In genomic region chr13:51315008-51315778, GRCm38 (mm10) we compare ENCODE assay signal across 8 mouse cellular contexts.
A peak's percentile ranks its signal among the peaks of the same experiment; 100 is the strongest.
DNase-seq lines count a peak whose midpoint lies in the region; ATAC-seq and TF ChIP-seq lines count a peak whose summit lies in the region.
"Had no signal": no experiment of that assay in that cellular context is flagged by ENCODE, and none has a peak within 500 bp of the region (broad histone marks: within the 10 kb centered on the region; RNA-seq: fewer than 3 reads in every experiment).

No protein-coding gene starts in this region.

- no peak overlapping the region for H3K9ac ChIP-seq in lung, embryonic 15.5 days
- H3K9ac ChIP-seq in hindbrain, postnatal 0 days (replicated peaks; ENCODE audit: low read length), result no peak overlapping the region

- H3K9me3 ChIP-seq in lung, embryonic 15.5 days, result no peaks in the 10 kb centered on the region
- peaks cover 9% of the 10 kb centered on the region for H3K9me3 ChIP-seq in forebrain, embryonic 10.5 days
- no peaks in the 10 kb centered on the region for H3K9me3 ChIP-seq in hindbrain, postnatal 0 days (ENCODE audit: low read length)

- H3K4me3 ChIP-seq in lung, embryonic 15.5 days, result no peak overlapping the region
- no peak overlapping the region for H3K4me3 ChIP-seq in lung, adult 2 months (replicated peaks; ENCODE audit: extremely low read depth, low read depth, low read length)
- peak overlapping the region; percentile 11; the same call in 1 of the 2 replicates for H3K4me3 ChIP-seq in forebrain, embryonic 10.5 days
- H3K4me3 ChIP-seq in hindbrain, postnatal 0 days (ENCODE audit: low read length), result no peak overlapping the region

- TF ChIP-seq CTCF in lung, adult 2 months (IDR thresholded peaks at IDR 0.05; ENCODE audit: insufficient read depth, low read length), result no peak
- TF ChIP-seq CTCF in hindbrain, postnatal 0 days (IDR thresholded peaks at IDR 0.05; ENCODE audit: low read depth), result no peak

- ATAC-seq in lung, embryonic 15.5 days (ENCODE audit: borderline replicate concordance, extremely low read depth, low FRiP score, low TSS enrichment), result peak; percentile 53
- ATAC-seq in hindbrain, postnatal 0 days, result no peak; the same call in 1 of the 2 replicates
- peak; percentile 30; the same call in 1 of the 2 replicates for ATAC-seq in neutrophil, adult 5-6 weeks (ENCODE audit: extremely low read depth, insufficient number of reproducible peaks, low FRiP score, poor library complexity, severe bottlenecking)

- H3K4me2 ChIP-seq in lung, embryonic 15.5 days, result no peak overlapping the region
- H3K4me2 ChIP-seq in hindbrain, postnatal 0 days (ENCODE audit: low read depth, low read length), result no peak overlapping the region

- H3K4me1 ChIP-seq in lung, embryonic 15.5 days, result peaks cover 52% of the 10 kb centered on the region
- H3K4me1 ChIP-seq in lung, adult 2 months (ENCODE audit: control insufficient read depth, insufficient read depth, low read length), result 0 out of 2 replicates have a peak, but pooled peaks cover 5% of the 10 kb centered on the region
- peaks cover 66% of the 10 kb centered on the region for H3K4me1 ChIP-seq in forebrain, embryonic 10.5 days
- peaks cover 13% of the 10 kb centered on the region; the same call in 1 of the 2 replicates for H3K4me1 ChIP-seq in hindbrain, postnatal 0 days (ENCODE audit: insufficient read depth, low read length)

- TF ChIP-seq POLR2A in lung, adult 2 months (IDR thresholded peaks at IDR 0.05; ENCODE audit: borderline replicate concordance, extremely low read depth, low read depth, low read length), result no peak

- H3K27me3 ChIP-seq in lung, embryonic 15.5 days, result no peaks in the 10 kb centered on the region
- H3K27me3 ChIP-seq in forebrain, embryonic 10.5 days (ENCODE audit: poor library complexity, severe bottlenecking), result no peaks in the 10 kb centered on the region
- H3K27me3 ChIP-seq in hindbrain, postnatal 0 days (ENCODE audit: insufficient read depth, low read length), result no peaks in the 10 kb centered on the region

- H3K27ac ChIP-seq in lung, embryonic 15.5 days, result peak overlapping the region; percentile 91
- H3K27ac ChIP-seq in forebrain, embryonic 10.5 days, result peak overlapping the region; percentile 88
- H3K27ac ChIP-seq in hindbrain, postnatal 0 days, result peak overlapping the region; percentile 32

- no peak for DNase-seq in lung, adult 2 months
- DNase-seq in forebrain, embryonic 10.5 days (ENCODE audit: extremely low spot score, low spot score), result no peak
- DNase-seq in hindbrain, postnatal 0 days (ENCODE audit: low spot score), result no peak
- DNase-seq in cerebellum, postnatal 4 days (ENCODE audit: low spot score in 2 of 2), result no peak
- no peak for DNase-seq in urinary bladder, adult 2 months (ENCODE audit: low spot score)
- DNase-seq: thymus, postnatal 36 days had no signal

- H3K36me3 ChIP-seq in lung, embryonic 15.5 days, result no peaks in the 10 kb centered on the region
- H3K36me3 ChIP-seq in forebrain, embryonic 10.5 days (replicated peaks), result no peaks in the 10 kb centered on the region
- no peaks in the 10 kb centered on the region for H3K36me3 ChIP-seq in hindbrain, postnatal 0 days (ENCODE audit: insufficient read depth, low read length)

- 15% methylated on average over 10 of the region's 10 CpGs for WGBS in lung, embryonic 15.5 days
- WGBS in lung, adult 2 months, result 38% methylated on average over 10 of the region's 10 CpGs
- 43% methylated on average over 10 of the region's 10 CpGs for WGBS in forebrain, embryonic 10.5 days
- 50% methylated on average over 10 of the region's 10 CpGs for WGBS in hindbrain, postnatal 0 days

Comparison
In these comparisons a context has a peak if more than half of its experiments do, and no peak if none do; other contexts are left out.
1. H3K27ac ChIP-seq: peak in every context shown above with its lines; median percentile 91 in lung, embryonic 15.5 days; 88 in forebrain, embryonic 10.5 days; 32 in hindbrain, postnatal 0 days.